Mouse (Mus musculus): ENCODE results near the gene Brd7. TPM values are rescaled to one million over a fixed set of nuclear protein-coding genes. Genes with fewer than 3 reads are reported as not detected.

Brd7 gene
- polyA plus RNA-seq (2014; fragmentation: Nextera tagmentation; extraction: Ambion mirVana): 67.1 and 68.4 TPM in 2 replicates

DNA sequence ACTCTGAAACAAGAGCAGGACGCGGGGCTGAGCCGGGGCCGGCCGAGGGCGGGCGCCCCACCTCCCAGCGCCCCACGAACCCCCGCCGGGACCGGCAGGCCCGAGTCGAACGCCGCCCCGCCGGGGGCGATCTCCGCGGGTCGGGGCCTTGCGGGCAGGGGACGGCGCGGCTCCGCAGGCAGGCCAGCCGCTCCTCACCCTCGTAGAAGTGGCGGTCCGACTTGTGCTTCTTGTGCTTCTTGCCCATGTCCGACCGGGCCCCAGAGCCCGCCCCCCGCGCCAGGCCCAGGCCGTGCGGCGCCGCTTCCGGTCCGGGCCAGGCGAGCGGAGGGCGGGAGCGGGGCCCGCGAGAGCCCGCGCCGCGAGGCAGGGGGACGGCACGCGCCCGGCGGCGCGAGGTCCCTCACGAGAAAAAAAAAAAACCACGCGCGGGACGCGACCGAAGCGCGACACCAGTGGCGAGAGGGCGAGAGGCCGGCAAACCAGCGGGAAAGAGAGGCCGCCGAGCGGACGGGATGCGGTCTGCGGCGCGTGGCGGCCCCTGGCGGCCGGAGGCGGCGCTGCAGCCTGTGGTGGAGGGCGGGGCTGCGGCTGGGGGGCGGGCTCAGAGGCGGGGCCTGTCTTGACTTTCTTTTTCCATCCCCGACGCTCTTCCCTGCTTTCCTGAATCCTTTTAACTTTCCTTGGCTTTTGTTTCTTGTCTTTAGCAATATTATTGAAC, at the start of gene Brd7:
Gene Brd7, minus strand, starts transcription at position 487 of the 721 bp plus-strand sequence.
- peak; percentile 89 for ATAC-seq (ENCODE audit: low read depth)
- DNase-seq (ENCODE audit: low spot score): peak; percentile 74
- under 1% methylated on average over 42 of the region's 91 CpGs for WGBS

GRCm38 (mm10) chr8:88411461-88411860, 49.5 kb upstream of the Brd7 start:
- Histone ChIP-seq H3K4me2 (ENCODE audit: low read depth, low read length) (no peak overlapping the region), H3K4me1 (ENCODE audit: control insufficient read depth, insufficient read depth, low read length) (no peaks in the 10 kb centered on the region), H3K27ac (replicated peaks; ENCODE audit: low read depth, low read length) (no peak overlapping the region), H3K9me3 (ENCODE audit: control insufficient read depth, low read length) (peaks cover 5% of the 10 kb centered on the region; the same call in 1 of the 2 replicates), H3K9ac (ENCODE audit: low read depth, low read length) (no peak overlapping the region), H3K36me3 (ENCODE audit: control insufficient read depth, insufficient read depth, low read length) (no peaks in the 10 kb centered on the region), H3K27me3 (replicated peaks; ENCODE audit: control insufficient read depth, insufficient read depth, low read length) (no peaks in the 10 kb centered on the region), H3K4me3 (ENCODE audit: low read depth, low read length) (no peak overlapping the region)
- DNase-seq (ENCODE audit: low spot score) (no peak), ATAC-seq (ENCODE audit: low read depth) (no peak)
- 40% methylated on average over 6 of the region's 6 CpGs for WGBS

More for the DNA sequence above, at the start of gene Brd7:
- H3K4me3 ChIP-seq (ENCODE audit: low read depth, low read length): peak within 1 kb of the TSS; percentile 92
- peak within 1 kb of the TSS; percentile 84 for H3K27ac ChIP-seq (replicated peaks; ENCODE audit: low read depth, low read length)
- peaks cover 27% of the 10 kb centered on the region for H3K36me3 ChIP-seq (ENCODE audit: control insufficient read depth, insufficient read depth, low read length)
- no peaks in the 10 kb centered on the region for H3K9me3 ChIP-seq (ENCODE audit: control insufficient read depth, low read length)
- peak within 1 kb of the TSS; percentile 86 for H3K4me2 ChIP-seq (ENCODE audit: low read depth, low read length)
- H3K4me1 ChIP-seq (ENCODE audit: control insufficient read depth, insufficient read depth, low read length): peaks cover 4% of the 10 kb centered on the region; the same call in 1 of the 2 replicates
- H3K9ac ChIP-seq (ENCODE audit: low read depth, low read length): peak within 1 kb of the TSS; percentile 98
- no peaks in the 10 kb centered on the region for H3K27me3 ChIP-seq (replicated peaks; ENCODE audit: control insufficient read depth, insufficient read depth, low read length)

DNA sequence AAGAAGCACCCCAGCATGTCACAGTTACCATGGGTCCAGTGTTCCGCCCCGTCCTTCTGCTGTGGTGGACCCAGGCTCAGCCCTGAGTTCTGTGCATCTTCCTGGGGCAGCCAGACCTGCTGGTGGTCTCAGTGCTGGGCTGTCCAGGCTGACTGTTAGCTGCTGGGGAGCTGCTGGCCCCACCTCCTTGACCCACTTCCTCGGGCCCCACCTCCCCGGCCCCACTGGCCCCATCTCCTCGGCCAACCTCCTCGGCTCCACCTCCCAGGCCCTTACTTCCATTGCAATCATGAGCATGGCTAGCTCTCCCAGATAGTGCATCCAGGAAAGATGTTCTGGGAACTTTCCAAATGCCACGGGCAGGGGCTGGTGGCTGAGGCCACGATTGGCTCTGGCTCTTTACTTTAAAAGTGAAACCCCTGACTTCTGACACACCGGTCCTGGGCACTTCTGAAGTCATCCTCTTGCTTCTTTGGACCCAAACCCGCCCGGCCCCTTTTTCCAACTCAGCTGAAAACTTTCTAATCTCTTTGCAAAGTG, 47.5 kb upstream of the Brd7 start:
- H3K4me2 ChIP-seq (ENCODE audit: low read depth, low read length): no peak overlapping the region
- peaks cover 11% of the 10 kb centered on the region; the same call in 1 of the 2 replicates for H3K9me3 ChIP-seq (ENCODE audit: control insufficient read depth, low read length)
- H3K27me3 ChIP-seq (replicated peaks; ENCODE audit: control insufficient read depth, insufficient read depth, low read length): no peaks in the 10 kb centered on the region
- H3K27ac ChIP-seq (replicated peaks; ENCODE audit: low read depth, low read length): no peak overlapping the region
- no peaks in the 10 kb centered on the region for H3K36me3 ChIP-seq (ENCODE audit: control insufficient read depth, insufficient read depth, low read length)
- no peaks in the 10 kb centered on the region for H3K4me1 ChIP-seq (ENCODE audit: control insufficient read depth, insufficient read depth, low read length)
- ATAC-seq (ENCODE audit: low read depth): no peak
- DNase-seq (ENCODE audit: low spot score): no peak
- H3K4me3 ChIP-seq (ENCODE audit: low read depth, low read length): no peak overlapping the region
- no peak overlapping the region; the same call in 1 of the 2 replicates for H3K9ac ChIP-seq (ENCODE audit: low read depth, low read length)
- 63% methylated on average over 11 of the region's 11 CpGs for WGBS

DNA sequence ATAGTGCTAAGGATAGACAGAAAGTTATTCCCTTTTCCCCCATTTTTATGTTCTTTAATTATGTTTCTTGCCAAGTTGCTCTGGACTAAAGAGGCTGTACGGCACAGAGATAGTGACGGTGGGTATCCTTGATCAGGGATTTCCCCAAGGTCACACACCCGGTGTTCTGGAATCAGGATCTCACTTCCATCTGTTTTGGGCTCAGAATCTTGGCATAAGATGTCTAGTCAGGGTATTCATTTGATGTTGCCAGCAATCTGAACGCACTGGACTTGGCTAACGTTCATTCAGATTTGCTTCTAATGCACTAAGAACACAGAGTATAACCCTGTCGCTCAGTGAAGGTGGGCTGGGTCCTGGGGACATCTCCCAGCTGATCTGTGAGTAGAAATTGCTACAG, 45.7 kb upstream of the Brd7 start:
- Histone ChIP-seq H3K4me3 (ENCODE audit: low read depth, low read length) (no peak overlapping the region), H3K4me1 (ENCODE audit: control insufficient read depth, insufficient read depth, low read length) (no peaks in the 10 kb centered on the region), H3K27ac (replicated peaks; ENCODE audit: low read depth, low read length) (no peak overlapping the region), H3K27me3 (replicated peaks; ENCODE audit: control insufficient read depth, insufficient read depth, low read length) (no peaks in the 10 kb centered on the region), H3K9me3 (ENCODE audit: control insufficient read depth, low read length) (peaks cover 11% of the 10 kb centered on the region; the same call in 1 of the 2 replicates), H3K4me2 (ENCODE audit: low read depth, low read length) (no peak overlapping the region), H3K36me3 (ENCODE audit: control insufficient read depth, insufficient read depth, low read length) (no peaks in the 10 kb centered on the region), H3K9ac (ENCODE audit: low read depth, low read length) (no peak overlapping the region)
- WGBS: 92% methylated on average over 6 of the region's 6 CpGs
- ATAC-seq (ENCODE audit: low read depth) (no peak), DNase-seq (ENCODE audit: low spot score) (no peak)

DNA sequence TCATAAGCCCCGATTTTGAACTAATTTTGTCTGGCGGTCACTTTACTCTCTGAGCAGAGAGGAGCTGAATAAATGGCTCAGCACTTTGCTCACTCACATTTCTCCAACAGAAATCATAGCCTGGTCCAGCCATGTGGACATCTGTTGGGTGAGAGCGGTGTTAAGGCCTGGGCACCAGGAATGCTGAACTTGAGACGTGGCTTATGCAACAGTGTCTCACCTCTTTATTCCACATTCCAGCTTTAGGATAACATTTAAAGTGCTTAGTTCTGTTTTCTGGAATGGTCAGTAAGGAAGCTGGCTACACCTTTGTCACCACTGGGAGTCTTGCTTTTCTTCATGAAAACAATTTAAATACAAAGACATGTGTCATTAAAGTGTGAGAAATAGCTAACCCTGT, 36.1 kb upstream of the Brd7 start:
- Histone ChIP-seq H3K4me2 (ENCODE audit: low read depth, low read length) (no peak overlapping the region), H3K9ac (ENCODE audit: low read depth, low read length) (no peak overlapping the region), H3K36me3 (ENCODE audit: control insufficient read depth, insufficient read depth, low read length) (no peaks in the 10 kb centered on the region), H3K27ac (replicated peaks; ENCODE audit: low read depth, low read length) (no peak overlapping the region), H3K27me3 (replicated peaks; ENCODE audit: control insufficient read depth, insufficient read depth, low read length) (no peaks in the 10 kb centered on the region), H3K4me3 (ENCODE audit: low read depth, low read length) (no peak overlapping the region), H3K9me3 (ENCODE audit: control insufficient read depth, low read length) (no peaks in the 10 kb centered on the region), H3K4me1 (ENCODE audit: control insufficient read depth, insufficient read depth, low read length) (no peaks in the 10 kb centered on the region)
- ATAC-seq (ENCODE audit: low read depth): no peak
- DNase-seq (ENCODE audit: low spot score): no peak
- WGBS: 86% methylated on average over 4 of the region's 4 CpGs

- no peak overlapping the region for H3K9ac ChIP-seq (ENCODE audit: low read depth, low read length)
- ATAC-seq (ENCODE audit: low read depth) (no peak), DNase-seq (ENCODE audit: low spot score) (no peak)
- no peak overlapping the region for H3K4me2 ChIP-seq (ENCODE audit: low read depth, low read length)
- H3K9me3 ChIP-seq (ENCODE audit: control insufficient read depth, low read length): 0 out of 2 replicates have a peak, but pooled peaks cover 3% of the 10 kb centered on the region
- no peak overlapping the region for H3K4me3 ChIP-seq (ENCODE audit: low read depth, low read length)
- WGBS: 84% methylated on average over 3 of the region's 3 CpGs
- no peaks in the 10 kb centered on the region for H3K27me3 ChIP-seq (replicated peaks; ENCODE audit: control insufficient read depth, insufficient read depth, low read length)
- H3K4me1 ChIP-seq (ENCODE audit: control insufficient read depth, insufficient read depth, low read length): no peaks in the 10 kb centered on the region
- H3K27ac ChIP-seq (replicated peaks; ENCODE audit: low read depth, low read length): no peak overlapping the region
- H3K36me3 ChIP-seq (ENCODE audit: control insufficient read depth, insufficient read depth, low read length): no peaks in the 10 kb centered on the region
Measured at GRCm38 (mm10) chr8:88393298-88393697, 31.3 kb upstream of the Brd7 start.

GRCm38 (mm10) chr8:88390749-88391148, 28.8 kb upstream of the Brd7 start:
- no peaks in the 10 kb centered on the region for H3K27me3 ChIP-seq (replicated peaks; ENCODE audit: control insufficient read depth, insufficient read depth, low read length)
- no peak overlapping the region for H3K4me3 ChIP-seq (ENCODE audit: low read depth, low read length)
- DNase-seq (ENCODE audit: low spot score) (no peak), ATAC-seq (ENCODE audit: low read depth) (no peak)
- H3K36me3 ChIP-seq (ENCODE audit: control insufficient read depth, insufficient read depth, low read length): no peaks in the 10 kb centered on the region
- no peaks in the 10 kb centered on the region for H3K4me1 ChIP-seq (ENCODE audit: control insufficient read depth, insufficient read depth, low read length)
- 72% methylated on average over 1 of the region's 1 CpGs for WGBS
- H3K9me3 ChIP-seq (ENCODE audit: control insufficient read depth, low read length): 0 out of 2 replicates have a peak, but pooled peaks cover 3% of the 10 kb centered on the region
- no peak overlapping the region for H3K9ac ChIP-seq (ENCODE audit: low read depth, low read length)
- no peak overlapping the region for H3K4me2 ChIP-seq (ENCODE audit: low read depth, low read length)
- no peak overlapping the region for H3K27ac ChIP-seq (replicated peaks; ENCODE audit: low read depth, low read length)

- Histone ChIP-seq H3K36me3 (ENCODE audit: control insufficient read depth, insufficient read depth, low read length) (no peaks in the 10 kb centered on the region), H3K4me2 (ENCODE audit: low read depth, low read length) (no peak overlapping the region), H3K9me3 (ENCODE audit: control insufficient read depth, low read length) (0 out of 2 replicates have a peak, but pooled peaks cover 3% of the 10 kb centered on the region), H3K27me3 (replicated peaks; ENCODE audit: control insufficient read depth, insufficient read depth, low read length) (no peaks in the 10 kb centered on the region), H3K4me1 (ENCODE audit: control insufficient read depth, insufficient read depth, low read length) (no peaks in the 10 kb centered on the region), H3K9ac (ENCODE audit: low read depth, low read length) (no peak overlapping the region), H3K4me3 (ENCODE audit: low read depth, low read length) (no peak overlapping the region), H3K27ac (replicated peaks; ENCODE audit: low read depth, low read length) (no peak overlapping the region)
- no peak for ATAC-seq (ENCODE audit: low read depth)
- 71% methylated on average over 7 of the region's 7 CpGs for WGBS
- DNase-seq (ENCODE audit: low spot score): no peak
Measured at GRCm38 (mm10) chr8:88388691-88389239, 26.8 kb upstream of the Brd7 start.

Data from embryonic facial prominence, embryonic 14.5 days (tissue).